Mouse (Mus musculus) cerebellum, adult 11-12 months (tissue): ENCODE data around the gene Arl14.

Experiments
- DNase-seq: peaks from one replicate; pipeline ENCODE4 v3.0.0; 2022

Arl14 gene

DNA sequence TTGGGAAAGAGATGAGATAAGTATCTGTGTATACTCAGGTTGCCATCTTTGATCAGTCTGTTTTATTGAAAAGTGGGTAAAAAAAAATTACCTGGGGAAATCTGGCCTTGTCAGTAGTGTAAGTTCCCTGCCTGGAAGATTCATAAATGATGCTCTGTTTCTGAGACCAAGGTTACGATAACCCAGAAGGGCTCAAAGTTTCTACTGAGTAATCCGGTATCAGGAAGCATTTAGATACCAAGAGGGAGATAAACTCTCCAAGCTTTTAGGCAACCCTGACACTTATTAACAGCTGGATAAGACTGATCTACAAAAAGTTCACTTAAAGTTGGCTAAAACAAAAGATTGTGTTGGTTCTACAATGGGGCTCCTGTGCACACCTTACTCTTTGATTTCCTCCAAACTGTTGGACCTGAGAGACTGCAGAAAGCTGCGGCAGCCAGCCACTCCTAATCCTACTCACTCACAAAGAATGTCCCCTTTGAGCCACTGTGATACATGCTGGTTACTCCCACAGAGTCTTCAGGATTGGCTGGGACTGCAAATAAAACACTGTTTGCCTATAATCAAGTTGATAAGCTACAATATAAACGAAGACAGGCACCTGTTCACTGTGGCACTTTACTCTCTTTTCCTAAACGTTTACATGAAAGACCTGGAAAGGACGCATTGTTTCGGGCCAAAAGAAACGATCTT, at the start of gene Arl14:
Gene Arl14, plus strand, starts transcription at position 614 of the 696 bp plus-strand sequence.
- DNase-seq, result no peak

DNA sequence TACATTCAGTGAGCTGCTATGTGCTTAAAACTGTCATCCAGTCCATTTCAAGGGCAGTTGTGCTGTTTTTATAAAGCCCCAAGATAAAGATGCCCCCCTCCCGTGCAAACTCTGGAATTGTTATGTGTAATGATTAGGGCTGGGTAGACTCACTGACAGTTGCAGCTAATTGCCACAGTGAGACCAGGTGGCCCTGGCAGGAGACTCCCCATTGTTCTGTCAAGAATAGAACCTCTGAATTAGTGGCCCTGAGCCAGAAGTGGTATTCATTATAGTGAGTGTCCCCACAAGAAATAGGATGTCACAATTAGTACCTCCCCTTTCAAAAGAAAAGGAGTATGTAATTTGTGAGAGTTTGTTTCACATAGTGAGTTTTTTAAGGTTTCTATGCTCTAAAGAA, 47.0 kb upstream of the Arl14 start:
- DNase-seq, result peak; percentile 17

DNA sequence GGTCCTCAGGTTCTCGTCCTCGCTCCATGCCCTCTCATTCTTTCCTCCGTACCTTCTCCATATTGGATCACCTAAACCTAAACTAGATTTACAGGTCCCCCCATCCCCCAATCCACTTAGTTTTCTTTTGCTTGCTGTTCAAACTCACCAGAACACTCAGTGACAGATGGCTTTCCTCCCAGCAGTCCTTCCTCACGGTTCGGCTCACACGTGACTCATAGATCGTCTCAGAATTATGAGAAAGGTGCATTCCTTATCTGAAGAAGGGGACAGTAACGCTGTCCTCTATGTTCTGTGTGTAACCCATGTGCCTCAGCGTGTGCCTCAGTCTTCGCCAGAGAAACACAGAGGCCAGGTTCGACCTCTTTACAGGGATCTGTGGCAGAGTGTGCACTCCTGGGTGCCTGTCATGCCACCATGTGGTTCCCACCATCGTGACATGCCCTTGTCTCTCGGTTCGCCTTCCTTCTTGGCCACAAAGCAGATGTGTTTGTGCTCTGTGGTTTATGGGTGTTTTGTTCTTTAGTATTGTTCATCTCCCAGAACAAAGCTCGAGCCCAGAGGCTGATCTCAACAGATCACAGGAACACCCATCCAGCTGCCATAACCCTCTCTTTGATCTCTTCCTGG, 44.9 kb upstream of the Arl14 start:
- DNase-seq, result peak; percentile 10

DNA sequence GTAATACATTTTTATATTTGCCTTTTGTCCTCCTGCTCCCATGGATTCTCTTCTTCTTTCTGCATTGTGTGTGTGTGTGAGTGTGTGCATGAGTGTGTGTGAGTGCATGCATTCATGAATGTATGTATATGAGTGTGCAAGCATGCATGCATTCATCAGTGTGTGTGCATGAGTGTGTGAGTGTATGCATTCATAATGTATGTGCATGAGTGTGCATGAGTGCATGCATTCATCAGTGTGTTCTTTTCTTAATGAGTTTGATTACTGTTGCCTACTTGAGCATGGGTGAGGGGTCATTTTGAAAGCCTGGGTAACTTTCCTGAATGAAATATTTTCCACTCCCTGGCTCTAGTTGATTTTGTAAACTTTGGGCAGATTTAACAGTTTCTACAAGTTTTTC, 44.3 kb upstream of the Arl14 start:
- DNase-seq, result no peak

DNA sequence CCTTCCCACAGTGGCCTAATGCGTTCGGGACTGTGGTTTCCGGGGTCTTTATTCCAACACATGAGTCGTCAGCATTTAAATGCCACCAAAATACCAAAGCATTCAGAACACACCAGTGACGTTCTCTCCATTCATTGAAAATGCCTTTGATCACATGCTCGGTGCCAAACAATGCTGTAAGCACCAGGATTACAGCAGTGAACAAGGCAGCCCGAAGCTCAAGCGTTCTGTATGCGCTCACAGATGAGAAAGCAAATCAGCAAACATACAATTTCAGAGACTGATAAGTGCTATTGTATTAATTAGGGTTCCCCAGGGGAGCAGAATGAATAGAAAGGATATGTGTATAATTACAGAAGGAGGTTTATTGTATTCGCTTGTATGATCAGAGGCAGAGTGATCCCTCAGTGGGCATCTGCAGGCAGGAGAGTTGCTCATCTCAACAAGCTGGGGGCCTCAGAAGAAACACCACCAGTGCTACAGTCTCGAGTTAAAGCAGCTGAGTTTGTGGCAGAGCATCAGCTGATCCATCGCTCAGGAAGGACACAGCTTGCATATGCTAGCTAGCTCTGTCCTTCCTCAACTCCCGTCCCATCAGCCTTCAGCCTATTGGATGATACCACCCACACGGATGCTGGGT, 43.7 kb upstream of the Arl14 start:
- no peak for DNase-seq

DNA sequence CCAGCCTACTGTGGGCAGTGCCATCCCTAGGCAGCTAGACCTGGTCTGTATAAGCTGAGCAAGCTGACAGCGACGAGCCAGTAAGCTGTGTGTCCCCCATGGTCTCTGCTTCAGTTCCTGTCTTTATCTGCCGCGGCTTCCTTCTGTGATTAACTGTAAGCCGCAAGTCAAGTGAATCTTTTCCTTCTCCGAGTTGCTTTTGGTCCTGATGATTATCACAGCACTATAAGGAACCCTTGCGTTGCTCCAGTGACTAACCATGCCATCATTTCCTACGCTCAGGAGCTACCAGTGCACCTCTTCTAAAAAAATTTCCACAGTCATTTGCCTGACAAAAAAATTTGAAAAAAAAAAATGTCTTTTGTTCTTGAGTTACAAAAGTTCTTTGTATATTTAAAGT, 40.7 kb upstream of the Arl14 start:
- no peak for DNase-seq

DNA sequence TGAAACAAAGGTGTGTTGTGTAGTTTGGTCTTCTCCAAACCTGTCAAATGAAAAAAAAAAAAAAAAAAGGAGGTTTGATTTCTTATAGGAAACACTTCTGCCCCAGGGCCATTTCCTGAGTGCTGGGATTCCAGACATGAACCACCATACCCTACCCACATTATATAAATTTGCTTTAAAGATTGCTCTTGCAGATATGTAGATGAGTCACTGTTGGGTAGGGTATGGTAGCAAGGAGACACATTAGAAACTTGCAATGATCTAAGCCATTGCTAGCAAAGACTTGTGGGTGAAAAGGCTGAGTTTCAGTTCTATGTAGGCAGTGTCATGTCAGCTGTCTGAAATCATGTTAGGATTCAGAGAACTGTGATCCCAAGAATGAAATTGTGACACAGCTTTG, 40.0 kb upstream of the Arl14 start:
- no peak for DNase-seq

DNA sequence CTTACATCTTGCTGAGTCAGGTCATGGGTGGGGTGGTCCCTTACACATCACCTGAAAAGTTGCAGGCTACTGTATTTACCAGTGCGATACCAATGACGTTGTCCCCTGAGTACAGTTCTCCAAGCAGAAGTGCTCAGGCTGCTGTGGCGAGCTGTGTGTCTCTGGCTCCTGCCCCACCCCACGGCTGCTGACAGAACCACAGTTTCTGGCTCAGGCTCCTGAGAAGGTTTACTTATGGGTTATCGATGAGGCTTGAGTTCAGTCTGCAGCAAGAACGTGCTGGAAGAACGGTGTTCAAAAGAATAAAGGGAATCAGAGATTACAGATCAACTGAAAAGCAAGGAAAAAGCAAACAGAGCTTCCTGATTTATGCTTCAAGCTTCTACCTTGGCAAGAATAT, 37.0 kb upstream of the Arl14 start:
- DNase-seq, result no peak

DNA sequence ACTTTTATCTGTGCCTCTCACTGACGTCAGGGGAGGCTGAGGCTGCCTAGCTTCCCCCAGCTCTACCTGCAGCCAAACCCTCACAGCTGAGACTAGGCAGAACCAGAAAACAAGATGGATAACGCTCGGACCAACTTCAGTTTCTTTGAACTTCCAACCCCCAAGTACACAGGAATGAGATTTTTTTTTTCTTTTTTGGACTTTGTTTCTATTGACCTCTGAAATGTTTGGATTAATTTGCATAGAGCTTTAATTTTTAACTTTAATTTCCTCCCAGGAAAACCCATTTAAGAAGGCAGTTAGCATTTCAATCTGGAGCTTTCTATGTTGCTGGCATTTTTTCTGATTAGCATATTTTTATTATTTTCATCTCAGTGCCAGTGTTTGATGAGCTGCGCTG, 36.2 kb upstream of the Arl14 start:
- DNase-seq, result no peak

DNA sequence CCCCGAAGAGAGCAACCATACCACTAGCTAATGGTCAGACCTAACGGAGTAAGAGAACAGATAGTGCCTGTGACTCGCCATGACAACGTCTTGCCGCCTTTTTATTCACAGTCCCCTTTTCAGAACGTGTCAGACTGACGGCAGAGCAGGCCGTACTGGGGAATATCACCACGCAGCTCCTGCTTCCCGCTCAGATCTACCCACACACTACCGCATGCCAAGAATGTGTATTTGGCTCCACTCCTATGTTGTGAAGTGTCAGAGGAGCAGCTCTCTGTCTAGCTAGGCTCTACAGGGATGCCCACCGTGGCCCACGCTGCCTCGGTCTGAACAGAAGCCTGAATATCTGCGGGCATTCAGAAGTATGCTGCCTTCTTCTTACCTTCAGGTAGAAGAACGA, 35.6 kb upstream of the Arl14 start:
- no peak for DNase-seq

DNA sequence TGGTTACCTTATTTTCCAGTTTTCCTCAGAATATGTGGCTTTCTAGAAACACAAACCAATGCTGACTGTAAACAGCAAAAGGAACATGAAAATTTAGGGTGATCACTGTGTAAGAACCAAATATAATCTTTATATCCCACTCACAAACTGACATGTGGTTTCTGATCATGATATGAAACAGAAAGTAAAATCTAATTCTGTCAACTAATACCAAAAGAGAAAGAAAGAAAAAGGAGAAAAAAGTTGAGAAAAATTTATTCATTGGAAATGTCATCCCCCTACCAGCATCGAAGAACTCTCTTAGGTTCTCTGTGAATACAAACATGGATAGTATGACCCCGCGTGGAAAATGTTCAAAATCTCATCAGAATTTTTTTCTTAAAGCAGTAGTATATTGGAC, 29.2 kb upstream of the Arl14 start:
- DNase-seq, result no peak

DNA sequence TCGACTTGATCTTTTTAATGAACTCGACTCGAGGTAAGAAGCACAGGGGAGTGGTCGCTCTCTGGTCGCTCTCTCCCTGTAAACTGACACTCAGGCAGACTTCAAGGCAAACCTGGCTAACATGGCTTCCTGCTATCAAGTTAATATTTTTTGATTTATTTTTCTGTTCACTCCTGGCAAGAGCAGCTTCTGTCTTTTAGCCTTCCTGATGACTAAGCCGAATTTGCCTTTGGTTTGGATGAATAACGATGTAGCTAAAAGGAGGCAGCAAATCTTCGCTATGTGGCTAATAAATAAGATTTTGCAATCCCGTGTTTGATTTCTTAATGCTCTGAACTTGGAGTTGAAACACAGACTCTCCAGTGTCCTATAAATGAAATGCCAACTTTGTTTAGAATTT, 27.7 kb upstream of the Arl14 start:
- no peak for DNase-seq

DNA sequence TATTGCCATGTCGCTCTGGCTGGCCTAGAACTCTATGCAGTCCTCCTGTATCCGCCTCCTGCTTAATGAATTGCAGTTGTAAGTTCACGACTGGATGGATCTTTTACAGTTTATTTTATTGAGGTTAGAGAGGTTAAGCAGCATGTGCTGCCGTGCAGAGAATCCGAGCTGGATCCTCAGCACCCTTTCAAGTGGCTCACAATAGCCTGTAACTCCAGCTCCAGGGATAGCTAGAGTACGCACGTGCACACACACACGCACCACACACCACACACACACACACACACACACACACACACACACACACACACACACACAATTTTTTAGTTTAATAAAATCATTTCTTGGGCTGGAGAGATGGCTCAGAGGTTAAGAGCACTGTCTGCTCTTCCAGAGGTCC, 27.0 kb upstream of the Arl14 start:
- DNase-seq, result no peak

DNA sequence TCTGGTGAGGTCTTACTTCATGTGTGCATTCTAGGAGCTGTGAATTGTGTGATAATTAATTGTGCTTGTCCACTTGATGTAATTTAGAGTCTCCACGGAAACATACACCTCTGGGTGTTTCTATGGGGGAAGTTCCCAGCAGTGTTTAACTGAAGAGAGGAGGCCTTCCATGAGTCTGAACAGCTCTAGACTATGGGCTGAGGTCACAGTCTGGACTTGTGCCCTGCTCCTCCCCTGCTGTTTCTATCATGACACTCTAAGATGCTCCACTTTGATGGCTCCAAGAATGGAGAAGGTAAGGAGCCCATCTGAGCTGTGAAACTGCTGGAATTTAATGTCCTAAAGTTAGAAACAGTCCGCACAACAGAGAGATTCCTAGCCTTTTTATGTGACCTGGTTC, 24.1 kb upstream of the Arl14 start:
- DNase-seq, result no peak

DNA sequence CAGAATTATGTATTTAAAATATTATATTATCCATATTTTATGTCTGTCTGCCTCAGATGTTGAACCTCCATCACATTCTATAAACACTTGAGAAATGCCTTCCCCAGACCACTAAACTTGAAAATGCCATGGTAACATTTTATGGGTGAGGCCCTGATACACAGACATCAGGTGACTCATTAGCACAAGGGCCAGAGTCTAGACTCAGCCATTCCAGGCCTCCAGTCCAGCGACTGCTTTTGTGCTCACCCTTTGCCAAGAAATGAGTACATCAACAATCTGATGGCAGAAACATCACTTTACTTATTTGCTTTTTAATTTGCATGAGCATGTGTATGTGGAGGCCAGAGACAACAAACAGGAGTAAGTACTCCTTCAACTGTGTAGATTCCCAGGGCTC, 22.0 kb upstream of the Arl14 start:
- DNase-seq, result no peak

DNA sequence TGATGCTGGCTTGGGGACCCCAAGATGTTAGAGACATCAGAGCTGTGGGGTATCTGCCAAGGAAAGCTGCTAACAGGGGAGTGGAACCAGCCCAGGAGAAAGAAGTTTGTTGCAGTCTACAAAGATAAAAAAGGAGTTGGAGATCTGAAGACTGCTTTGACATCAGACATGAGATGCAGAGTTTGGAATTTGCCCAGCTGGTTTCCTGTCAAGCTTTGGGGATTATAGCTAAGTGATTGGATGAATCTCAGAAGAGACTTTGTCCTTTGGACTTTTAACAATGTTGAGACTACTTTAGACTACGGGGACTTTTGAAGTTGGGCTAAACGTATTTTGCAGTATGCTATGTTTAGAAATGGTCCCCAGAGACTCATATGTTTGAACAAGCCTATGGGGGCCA, 21.0 kb upstream of the Arl14 start:
- DNase-seq, result no peak

DNA sequence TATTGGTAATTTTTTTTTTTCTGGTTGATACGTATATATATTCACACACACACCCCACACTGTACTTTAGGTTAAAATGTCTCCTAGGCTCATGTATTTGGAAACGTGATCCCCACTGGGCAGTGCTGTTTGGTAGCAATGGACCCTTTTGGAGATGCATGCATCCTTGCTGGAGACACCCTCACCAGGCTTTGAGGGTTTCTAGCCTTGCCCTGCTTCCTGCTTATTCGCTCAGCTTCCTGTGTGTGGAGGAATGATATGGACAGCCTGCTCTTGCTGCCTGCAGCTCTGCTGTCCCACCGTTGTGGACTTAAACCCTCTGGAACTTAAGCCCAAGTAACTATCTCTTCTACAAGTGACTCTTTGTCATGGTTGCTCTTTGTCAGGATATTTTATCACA, 19.3 kb upstream of the Arl14 start:
- DNase-seq, result no peak

DNA sequence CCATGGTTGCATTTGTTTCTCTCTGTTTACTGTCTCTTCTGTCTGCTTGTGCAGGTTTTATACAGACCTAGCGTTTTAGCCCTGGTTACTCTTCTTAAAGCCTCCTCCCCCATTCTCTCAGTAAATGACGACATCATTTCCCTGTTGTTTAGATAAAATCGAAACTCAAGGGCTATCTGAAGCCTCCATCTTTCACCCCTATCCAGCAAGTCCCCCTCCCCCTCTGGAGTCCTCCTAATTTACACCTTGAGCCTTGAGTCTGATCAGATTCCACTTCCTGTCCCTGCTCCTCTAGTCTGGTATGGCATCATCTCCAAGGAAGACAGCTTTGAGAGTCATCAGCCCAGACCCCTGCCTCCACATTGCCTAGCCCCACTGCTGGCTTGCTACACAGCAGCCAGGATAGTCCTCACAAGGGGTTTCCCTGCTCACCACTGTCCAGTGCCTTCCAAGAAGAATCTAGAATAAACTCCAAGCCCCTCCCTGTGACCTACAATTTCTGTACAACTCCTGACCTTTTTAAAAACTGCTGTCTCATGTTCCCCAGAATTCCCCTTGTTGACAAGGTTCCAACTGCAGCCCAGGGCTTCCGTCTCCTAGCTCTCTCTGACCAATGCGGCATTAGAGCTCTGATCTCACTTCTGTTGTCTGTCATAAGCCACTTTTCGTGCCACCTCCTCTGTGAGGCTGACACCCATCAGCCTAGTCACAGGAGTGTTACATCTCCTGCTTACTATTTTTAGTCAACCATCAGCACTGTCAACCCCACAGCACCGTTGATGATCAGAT, 16.8 kb upstream of the Arl14 start:
- DNase-seq, result no peak

DNA sequence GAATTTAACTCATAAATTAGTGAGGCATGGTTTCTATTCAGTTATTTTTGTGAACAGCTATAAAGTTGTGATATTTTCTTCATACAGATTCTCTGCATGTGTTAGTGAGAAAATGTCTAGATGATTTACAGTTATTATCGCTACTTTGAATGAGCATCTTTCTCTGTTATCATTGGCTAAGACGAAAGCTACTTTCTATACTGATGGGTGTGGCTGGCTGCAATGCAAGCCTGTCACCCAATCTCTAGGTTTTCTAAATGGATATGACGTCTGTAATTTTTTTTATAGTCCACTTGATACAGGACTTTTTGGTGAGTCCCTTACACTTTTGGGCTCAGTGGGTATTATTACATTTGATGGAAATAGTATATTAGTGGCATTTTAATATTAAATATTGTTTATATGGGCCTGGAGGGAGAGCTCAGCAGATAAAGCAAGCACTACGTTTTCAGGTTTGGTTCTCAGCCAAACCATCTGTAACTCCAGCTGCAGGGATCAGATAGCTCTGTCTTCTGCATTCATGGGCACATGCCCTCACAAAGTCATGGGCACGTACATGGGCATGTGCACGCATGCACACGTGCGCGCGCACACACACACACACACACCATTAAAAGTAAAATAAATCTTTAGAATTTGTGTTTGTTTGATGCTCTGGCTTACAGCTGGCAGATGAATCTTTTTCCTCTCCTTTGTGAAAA, 15.9 kb upstream of the Arl14 start:
- DNase-seq, result no peak

DNA sequence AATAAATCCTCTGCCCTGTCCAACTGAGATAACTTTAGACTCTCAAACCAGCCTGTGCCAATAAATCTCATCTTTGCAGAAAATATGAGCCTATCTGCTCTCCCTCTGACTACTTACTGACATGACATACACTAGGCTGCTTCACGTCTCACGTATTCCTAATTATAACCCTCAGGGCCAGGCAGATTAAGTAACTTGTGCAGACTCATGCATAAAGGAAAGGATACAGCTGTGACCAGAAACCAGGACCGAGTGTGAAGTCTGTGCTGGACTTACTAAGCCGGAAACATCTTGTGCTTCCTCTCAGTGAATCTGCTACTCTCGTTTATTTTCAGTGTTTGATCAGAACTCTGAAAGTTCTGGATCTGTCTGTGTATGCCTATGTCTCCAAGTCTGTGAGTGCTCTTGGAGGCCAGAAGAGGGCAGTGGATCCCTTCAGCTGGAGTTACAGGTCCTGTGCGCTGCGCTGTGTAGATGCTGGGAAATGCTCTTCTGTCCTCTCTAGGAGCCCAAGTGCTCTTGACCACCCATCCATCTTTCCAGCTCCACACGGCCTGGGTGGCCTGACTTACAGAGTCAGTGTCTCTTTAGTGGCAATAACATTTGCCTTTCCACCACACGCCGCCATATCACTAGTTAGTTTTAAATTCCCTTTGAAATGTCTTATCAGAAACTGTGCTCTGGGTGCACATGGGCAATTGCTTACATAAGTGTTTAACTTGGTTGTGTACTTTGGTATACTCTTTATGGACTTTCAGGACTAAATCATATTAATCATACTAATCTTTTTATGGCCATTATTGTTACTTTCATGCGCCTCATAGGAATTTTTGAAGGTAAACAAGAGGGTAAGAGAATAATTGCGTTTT, 13.5 kb upstream of the Arl14 start:
- DNase-seq, result no peak

DNA sequence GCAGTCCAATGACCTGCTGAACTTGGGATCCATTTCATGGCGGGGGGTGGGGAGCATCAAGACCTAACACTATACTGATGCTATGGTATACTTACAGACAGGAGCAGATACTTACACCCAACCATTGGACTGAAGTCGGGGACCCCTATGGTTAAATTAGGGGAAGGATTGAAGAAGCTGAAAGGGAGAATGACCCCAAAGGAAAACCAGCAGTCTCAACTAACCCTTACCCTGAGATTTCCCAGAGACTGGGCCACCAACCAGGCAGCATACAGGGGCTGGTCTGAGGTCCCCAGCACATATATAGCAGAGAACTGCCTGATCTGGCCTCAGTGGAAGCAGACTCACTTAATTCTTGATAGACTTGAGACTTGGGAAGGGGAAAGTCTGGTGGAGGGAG, 10.0 kb upstream of the Arl14 start:
- no peak for DNase-seq

DNA sequence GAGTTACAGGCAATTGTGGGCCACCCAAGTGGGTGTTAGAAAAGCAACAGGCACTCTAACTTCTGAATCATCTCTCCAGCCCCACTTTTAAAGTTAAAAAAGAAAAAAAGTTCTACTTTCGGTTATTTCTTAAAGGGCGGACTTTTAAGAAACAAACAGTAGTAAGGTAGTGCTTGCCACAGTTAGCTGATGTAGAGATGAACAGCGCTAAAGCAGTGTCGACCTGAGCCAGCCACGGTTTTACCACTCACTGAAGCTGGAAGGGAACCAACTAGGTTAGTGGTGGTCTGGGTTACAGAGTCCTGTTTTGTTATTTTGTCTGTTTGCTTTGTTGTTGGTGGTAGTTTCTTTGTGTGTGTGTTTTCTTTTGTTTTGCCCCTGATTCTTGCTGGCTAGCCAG, 8.8 kb upstream of the Arl14 start:
- DNase-seq, result no peak
